Mouse (Mus musculus) gastrocnemius, postnatal 25 days (tissue): ENCODE results near the gene Gm20604. TPM values are rescaled to one million over a fixed set of nuclear protein-coding genes. Genes with fewer than 3 reads are reported as not detected.

Experiments
- DNase-seq: peaks from one replicate; pipeline ENCODE4 v3.0.0; 2022
- long read RNA-seq, 2 experiments: library from polyadenylated mRNA; stranded (forward); transcript quantifications; one replicate each; pipeline ENCODE4 v2.0.0; 2021
- total RNA-seq, 2 experiments: library from RNA; stranded (reverse); gene quantifications; 1 replicate in 1 of 2; 2 replicates in 1 of 2; pipeline ENCODE4 v1.2.3; 2021

Gene Gm20604
- total RNA-seq = 1 to 10 TPM; 2.6 to 3.3 TPM
- long read RNA-seq, experiment 1, partial matches to known transcripts = 0 of 2 reads
- long read RNA-seq, experiment 1, other reads (novel, unspliced or antisense) = 1 of 2 reads
- long read RNA-seq, experiment 2, partial matches to known transcripts = 0 of 2 reads
- long read RNA-seq, experiment 2, other reads (novel, unspliced or antisense) = 0 of 2 reads

DNA sequence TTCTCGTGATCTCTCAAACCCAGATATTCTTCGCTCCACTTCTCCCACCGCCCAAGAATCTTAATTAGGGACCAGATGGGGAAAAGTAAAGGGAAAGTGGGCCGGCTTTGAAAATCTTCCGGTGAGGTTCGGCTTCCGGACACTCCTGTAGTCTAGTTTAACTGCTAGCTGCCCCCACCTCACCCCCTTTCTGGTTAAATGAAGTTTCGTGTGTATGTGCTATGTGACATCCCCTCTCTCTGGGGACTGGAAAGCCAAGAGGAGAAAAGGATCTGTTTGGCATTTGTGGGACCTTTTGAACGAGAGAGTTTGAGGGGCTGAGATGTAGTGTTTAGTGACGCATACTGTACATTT, at the start of gene Gm20604:
Gm20604 (minus strand) TSS at position 270 of the 354 bp plus-strand sequence.
- no peak for DNase-seq

DNA sequence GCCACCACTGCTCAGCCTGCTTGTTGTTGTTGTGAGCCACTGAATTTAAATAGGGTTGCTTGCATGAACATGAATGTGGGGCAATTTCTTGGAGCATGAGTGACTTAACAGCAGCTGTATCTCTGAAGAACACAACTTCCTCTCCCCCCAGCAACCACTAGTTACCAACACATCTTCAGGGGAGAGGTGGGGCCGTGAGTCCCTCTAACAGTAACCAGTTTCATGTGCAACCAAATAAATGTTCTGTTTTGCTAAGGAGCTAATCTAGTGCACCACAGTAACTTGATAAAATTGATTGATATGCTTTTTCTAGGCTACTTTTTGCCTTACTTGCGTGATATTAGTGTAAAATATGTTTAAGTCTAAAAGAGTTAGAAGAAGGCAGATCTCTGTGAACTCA, 41.1 kb upstream of the Gm20604 start:
- DNase-seq = no peak

DNA sequence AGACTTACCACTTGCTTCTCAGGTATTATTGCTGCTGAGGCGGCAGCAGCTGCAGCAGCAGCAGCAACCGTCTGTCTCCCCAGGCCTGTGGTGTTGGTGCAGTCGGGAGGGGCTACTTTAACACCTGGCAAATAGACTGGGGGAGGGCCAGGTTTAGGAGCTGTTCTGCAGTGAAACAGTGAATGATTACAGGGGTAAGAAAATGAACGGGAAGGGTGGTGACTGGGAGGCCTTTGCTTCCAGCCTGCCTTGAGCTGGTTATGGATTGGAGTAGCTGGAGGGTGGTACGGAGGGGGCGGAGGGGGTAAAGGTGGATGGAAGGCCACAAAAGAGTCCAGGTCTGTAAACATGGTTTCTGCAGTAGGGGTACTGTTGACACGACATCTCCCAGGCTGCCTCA, 29.5 kb upstream of the Gm20604 start:
- DNase-seq = no peak

DNA sequence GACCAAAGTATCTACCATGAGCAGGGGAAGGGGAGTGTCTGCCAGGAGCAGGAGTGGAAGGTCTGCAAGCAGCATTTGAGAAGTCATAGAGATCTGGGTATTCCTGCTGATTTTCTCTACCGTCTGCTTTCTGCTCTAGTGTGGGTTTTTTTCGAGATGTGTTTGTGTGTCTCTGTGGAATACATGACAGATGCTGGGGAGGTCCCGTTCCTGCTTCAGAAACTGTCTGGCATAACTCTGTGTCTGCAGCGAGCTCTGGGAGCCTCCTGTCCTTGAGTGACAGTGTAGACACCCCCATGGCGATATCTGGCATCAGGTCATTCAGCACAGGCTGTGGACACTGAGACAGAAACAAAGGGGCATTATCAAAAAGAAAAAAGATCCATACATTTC, 27.1 kb upstream of the Gm20604 start:
- DNase-seq = no peak

DNA sequence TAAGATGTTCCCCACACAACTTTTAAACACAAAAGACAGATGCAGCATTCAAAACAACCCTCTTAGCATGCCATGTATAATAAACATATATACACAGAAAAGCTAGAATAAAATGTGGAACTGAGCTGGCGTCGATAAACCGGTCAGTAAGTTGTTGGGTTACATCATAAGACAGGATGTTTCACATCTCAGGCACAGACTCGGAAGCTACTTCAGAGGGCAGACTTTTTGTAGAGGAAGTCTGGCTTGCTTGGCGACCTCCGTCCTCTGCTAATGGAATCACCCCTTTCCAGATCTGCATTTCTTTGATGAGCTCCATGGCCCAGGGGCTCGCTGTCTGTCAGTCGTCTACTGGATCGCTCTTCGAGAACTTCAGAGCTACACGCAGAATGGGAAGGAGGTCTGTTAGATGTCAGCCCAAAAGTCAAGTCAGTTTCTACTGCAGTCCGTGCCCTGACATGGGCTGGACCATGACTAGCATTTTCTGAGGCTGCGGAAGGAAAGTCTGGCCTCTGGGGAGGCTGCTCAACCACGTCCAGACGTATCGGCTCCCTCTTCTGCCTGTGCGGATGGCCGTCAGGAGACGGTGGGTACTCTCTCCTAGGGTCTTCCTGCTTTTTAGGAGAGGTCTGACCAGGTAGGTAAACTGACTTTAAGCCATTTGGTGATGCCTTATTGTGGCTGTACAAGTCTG, 26.6 kb upstream of the Gm20604 start:
- DNase-seq = no peak

DNA sequence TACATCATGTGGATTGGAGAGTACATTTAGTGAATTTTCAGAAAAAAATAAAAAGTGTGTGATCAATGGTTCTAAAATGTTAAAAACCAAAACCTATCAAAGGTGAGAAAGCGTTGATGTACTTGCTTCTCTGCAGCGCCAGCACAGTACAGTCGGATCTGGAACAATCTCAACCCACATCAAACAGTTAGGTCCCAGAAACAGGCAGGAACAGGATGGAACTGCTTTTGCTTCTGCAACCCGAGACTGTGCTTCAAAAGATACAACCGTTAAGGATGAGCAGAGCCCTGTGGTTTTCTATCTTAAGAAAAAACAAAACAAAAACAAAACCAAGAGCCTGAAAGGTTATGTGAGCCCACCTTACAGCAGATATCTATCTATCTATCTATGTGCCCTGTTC, 24.4 kb upstream of the Gm20604 start:
- no peak for DNase-seq

DNA sequence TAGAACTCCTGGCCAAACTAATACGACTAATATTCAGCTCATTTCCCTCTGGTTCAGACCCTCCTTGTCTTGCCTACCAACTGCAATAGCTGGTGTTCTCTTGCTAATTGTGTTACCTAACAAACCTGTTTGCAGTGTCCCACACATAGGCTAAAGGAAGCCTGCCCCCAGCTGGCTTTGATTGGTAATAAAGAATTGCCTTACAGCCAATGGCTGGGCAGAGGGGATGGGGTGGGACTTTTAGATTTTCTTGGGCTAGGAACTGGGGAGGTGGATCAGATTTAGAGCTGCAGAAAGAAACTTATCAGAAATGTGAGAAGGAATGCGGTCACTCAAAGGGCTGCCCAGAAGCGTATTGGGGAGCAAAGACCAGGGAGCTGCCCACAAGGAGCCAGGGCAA, 21.0 kb upstream of the Gm20604 start:
- no peak for DNase-seq

DNA sequence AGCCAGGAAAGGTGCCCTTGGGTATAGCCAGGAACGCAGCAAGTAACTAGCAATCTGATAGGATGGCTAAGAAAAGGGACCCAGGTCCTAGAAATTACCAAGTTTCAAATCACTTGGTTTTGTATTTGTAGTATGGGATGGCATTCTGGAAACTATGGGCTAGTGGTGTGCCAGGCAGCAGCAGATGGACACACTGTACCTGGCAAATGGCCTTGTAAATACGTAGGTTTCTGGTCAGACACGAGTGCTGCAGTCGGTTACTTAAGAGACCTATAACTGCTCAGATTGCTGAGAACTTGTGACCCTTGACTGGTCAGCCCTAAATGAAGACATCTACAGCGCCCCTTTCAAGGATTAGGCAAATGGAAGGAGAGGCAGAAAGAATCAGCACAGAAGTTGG, 19.7 kb upstream of the Gm20604 start:
- no peak for DNase-seq

DNA sequence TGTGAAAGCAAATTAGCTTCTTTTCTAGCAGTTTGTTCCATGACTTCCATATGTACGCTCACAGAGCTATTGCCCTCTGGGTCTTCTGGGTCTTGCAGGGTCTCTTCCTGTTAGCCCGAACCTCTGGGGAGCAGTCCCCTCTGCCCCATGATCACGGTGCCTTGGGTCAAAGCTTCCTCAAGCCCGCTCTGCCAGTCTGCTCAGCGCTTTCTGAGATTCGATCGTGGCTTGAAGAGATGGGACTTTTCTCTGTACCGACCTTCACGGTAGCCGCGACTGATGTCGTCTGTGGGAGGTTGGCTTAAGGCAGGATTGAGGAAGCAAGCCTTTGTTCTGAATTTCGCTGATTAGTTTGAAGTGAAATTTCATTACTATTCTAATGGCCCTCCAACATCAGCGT, 17.6 kb upstream of the Gm20604 start:
- DNase-seq = no peak

DNA sequence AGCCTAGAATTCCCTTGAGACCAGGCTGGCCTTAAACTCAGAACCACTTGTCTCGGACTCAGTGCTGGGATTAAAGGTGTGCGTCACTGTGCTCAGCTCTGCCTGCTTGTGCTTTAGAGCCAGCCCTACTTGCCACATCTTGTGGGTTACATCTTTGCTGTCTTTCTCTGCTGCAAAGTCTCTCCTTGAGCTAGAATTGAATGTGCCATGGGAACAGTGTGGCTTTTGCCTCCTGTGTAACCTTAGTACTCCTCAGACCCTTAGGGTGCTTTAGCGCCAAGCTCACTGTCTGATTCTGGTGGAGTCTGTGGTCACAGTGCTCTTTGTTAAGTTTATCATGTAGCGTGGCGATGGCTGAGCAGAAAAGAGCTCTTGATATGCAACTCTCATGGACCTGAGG, 14.2 kb upstream of the Gm20604 start:
- DNase-seq = no peak

DNA sequence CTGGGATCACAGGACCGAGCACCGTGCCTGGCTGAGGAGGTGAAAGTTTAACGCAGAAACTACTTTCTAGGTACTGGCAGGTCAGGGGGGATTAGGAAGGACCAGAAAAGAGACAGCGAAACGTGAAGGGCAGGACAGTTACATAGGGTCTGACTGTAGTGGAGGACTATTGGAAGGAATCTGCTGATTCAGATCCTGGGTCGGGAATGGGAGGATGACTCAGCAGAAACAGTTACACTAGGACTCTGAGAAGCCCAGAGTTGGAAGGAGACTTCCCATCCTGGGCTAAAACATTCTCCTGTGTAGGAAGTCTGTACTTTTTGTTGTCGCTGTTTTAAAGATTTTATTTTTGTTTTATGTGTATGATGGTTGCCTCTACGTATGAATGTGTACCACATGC, 13.1 kb upstream of the Gm20604 start:
- DNase-seq = no peak

DNA sequence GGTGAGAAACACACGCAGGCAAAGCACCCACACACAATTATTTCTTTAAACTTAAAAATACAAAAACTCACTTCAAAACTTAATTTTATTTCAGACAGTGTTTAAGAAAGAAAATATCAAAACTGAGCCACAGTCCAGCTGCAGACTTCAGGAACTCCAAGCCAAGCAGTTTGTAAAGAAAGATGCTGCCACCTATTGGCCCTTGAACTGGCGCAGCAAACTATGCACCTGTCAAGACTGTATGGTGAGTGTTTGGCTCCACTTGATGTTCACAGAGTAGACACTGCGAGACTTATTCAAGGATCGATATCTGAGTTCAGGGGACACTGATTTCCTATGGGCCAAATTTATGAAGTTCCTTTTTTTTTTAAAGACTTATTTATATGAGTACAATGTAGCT, 10.5 kb upstream of the Gm20604 start:
- DNase-seq = no peak

DNA sequence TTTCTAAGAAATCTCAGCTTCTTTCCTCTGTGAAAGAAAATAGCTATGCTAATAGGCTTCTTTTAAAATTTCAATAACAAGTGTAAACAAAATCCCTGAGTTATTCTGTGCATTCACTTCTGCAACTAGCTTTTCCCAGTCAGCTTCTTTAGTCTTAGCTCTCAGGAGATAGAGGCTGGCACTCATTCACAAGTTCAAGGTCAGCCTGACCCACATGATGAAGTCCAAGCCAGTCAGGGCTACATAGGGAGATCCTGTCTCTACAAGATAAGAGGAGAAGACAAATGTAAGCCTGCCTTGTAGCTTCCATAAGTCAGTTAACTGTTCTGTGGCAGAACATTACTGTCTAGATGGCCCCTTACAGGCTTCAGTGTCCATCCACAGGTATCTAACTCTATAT, 5.2 kb upstream of the Gm20604 start:
- no peak for DNase-seq

DNA sequence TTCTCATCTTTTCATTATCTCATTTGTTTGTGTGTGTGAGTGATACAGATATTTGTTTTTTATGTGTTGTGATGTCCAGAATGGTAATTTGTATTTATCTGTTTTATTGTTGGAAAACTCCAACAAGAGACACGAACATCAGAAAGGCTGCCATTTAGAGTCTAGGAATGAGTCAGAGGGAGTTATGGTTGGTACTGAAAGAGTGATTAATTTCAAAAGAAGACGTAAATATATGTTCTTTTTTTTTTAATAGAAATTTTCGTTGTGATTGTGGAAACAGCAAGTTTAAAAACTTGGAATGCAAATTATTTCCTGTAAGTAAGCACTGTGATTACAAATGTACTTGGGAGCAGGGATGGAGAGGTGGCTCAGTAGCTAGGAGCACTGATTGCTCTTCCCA, 3.2 kb upstream of the Gm20604 start:
- no peak for DNase-seq

DNA sequence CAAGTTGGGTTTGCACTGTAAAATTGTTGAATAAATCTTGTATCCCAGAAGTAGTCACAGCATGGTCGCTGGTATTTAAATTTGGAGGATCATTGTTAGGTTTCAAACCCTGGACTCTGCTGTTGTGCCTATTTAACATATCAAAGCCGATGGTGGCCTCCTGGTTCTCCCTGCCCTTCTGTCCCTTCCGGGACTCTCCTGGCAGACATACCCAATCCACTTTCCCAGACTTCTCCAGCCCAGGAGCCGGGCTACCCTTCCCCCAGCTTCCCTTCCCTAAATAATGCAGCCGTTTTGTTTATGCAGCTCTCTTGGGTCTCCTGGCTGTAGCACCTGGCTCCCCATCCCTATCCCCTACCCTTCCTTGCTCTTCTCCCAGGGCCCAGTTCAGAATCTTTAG, 464 bp upstream of the Gm20604 start:
- DNase-seq = no peak

DNA sequence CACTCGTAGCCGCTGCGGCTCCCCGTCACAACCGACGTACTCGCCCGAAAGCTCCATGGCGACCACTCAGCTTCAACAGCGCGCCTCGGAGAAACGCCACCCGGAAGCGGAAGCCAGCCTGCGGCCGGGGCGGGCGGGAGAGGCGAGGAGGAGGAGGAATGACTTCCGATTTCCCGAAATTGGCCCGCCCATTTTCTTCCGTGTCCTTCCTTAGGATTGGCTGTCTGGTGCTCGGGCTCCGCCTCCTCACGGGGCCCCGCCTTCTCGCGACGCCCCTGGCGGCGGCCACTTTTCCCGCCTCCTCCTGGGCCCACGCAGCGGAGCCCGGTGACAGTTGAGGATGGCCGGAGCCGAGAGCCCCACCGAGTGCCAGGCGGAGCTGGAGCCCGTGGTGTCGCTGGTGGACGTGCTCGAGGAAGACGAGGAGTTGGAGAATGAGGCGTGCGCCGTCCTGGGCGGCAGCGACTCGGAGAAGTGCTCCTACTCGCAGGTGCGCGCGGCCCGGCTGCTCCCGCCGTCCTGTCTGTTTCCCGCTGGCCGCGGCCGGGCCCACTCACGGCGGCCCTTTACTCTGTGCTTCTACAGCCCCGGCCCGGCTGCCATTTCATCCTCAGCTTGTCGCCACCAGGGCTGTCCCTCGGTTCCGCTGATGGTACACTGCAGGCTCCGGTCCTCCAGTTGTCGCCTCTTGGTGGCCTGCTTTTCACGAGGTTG, 626 bp downstream of the Gm20604 start, which contains the start of the genes Gm28051, Gon7 and Ubr7:
Gm28051 (minus strand) TSS at position 77 of the 714 bp plus-strand sequence.
Gon7 (minus strand) TSS at position 115 of the 714 bp plus-strand sequence.
Ubr7 (plus strand) TSS at position 279 of the 714 bp plus-strand sequence.
- DNase-seq = peak; percentile 96

DNA sequence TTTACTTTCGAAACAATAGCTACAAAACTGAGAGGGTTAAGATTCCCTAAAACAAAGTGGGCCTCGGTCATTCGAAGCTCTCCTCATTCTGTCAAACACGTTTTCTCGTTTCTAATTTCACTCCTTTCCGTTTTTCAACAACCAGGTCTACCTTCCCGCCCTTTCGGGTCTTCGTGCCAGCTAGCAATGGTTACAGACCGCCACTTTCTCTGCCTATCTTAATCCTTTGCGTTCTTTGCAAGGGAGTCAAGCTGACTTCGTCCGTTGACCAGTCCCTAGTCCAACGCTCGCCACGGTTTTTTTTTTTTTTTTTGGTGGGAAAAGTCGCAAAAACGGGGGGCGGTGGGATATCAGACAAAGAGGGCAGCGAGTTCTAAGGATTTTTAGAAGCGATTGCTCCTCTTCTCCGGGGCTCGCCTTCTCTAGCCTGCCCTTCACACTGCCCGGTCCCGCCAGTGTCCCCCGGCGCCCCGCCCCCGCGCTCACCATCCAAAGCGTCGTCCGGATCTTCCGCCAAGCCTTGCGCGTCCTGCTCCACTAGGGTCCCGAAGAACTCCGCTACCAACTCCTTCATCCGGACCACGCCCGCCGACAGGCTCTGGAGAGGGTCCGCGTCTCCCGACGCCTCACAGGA, 1.3 kb downstream of the Gm20604 start:
- no peak for DNase-seq

DNA sequence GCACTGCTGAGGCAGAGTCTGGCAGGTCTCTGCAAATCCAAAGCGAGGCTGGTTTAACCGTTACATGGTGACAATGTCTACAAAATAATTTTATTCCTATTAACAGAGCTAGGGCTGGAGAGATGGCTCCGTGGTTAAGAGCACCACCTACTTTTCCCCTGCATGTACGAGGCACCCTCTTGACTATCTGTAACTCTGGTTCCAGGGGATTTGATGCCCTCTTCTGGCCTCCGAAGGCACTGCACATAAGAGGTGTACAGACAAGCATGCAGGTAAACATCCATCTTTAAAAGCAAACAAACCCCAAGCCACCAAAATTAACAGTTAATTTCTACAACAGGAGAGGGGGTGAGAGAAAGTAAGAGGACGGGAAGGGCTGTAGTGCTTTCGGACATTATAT, 2.2 kb downstream of the Gm20604 start:
- no peak for DNase-seq

DNA sequence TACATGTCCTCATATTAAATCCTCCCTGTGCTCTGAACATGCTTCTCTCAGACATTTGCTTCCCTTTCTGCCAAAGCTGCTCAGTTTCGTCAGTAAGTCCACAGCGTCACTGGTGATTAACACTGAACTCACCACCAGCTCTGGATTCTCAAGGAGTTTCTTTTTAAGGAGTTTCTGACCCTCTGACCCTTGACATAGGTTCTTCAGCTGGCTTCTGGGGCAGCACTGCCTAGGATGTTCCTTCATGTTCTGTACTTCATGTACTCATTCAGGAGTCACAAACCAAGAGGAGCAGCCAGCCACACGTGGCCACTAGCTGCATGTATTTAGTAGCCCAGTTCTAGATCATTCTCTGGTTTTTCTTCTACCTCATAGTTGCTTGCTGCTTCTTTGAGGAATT, 10.2 kb downstream of the Gm20604 start:
- no peak for DNase-seq

DNA sequence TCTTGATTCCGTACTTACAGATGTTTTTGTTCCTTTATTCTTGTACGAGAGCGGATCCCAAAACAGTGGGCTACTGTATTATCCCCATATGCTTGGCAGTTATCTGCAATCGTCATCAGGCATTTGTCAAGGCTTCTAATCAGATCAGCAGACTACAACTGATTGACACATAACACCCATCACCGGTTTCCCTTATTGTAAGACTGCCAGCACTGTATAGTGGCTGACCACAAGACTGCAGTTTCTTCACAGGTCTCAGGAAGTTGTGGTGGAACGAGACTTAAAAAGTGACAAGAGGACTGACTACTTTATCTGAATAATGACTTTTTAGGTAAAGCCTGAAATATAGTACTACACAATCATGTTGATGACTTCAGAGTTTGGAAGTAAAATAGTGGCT, 13.6 kb downstream of the Gm20604 start:
- no peak for DNase-seq

DNA sequence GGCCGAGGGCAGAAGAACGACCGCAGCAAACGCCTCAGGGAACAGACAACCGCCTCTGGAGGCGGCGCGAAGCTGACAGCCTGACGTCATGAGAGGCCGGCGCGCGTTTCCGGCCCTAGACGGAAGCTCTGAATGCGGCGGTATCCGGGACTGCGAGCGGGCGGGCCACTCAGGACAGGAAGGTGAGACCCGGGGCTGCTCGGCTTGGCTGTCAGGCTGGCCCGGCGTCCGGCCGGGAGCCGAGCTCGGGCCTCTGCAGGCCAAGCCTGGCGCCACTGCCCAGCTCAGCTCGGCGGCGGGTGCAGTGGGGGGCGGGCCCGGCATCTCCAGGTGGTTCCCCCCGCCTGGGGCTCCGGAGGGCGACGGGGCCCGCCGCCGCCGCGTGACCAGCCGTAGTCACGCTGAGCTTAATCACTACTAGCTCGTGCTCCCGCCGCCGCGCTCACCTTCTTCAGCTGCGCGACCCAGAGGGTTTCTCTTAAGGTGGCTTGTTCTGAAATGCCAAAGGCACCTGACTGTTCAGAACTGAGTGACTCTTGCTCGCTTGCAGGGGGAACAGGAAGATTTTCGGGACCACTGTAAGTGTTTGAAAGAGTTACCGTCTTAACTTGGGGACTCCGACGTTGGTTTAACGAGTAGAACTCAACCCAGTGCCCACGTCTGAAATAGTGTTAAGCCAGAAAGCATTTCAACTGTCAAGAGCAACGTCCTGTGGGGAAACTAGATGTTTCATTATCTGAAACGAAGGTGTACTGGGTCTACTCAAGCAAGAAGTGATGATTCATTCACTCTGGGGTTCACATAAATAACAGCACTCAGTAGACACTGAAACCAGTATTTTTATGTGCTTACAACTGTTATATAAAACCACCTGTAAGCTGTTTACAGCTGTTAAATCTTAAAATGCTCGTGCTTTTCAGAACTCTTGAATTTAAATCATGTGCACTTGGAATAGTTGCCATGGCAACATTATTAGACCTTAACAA, 14.6 kb downstream of the Gm20604 start, which contains the start of the genes Moap1 and Tmem251:
Moap1 (minus strand) TSS at position 73 of the 986 bp plus-strand sequence.
Tmem251 (plus strand) TSS at position 174 of the 986 bp plus-strand sequence.
- DNase-seq = peak; percentile 84
